Mouse (Mus musculus): ENCODE measurements around the gene Ikzf2. TPM values are rescaled to one million over a fixed set of nuclear protein-coding genes. Genes with fewer than 3 reads are reported as not detected.

The Ikzf2 gene
- polyA plus RNA-seq, 1 experiment from 2014 or later, result 0.88 TPM

GRCm38 (mm10) chr1:69500388-69500787, 186.7 kb downstream of the Ikzf2 start:
- Histone ChIP-seq H3K4me2 (replicated peaks; ENCODE audit: low read depth, low read length) (no peak overlapping the region), H3K9me3 (ENCODE audit: low read length) (no peaks in the 10 kb centered on the region), H3K27me3 (replicated peaks; ENCODE audit: insufficient read depth, low read length) (no peaks in the 10 kb centered on the region), H3K4me1 (ENCODE audit: insufficient read depth, low read depth, low read length) (no peaks in the 10 kb centered on the region), H3K27ac (ENCODE audit: low read length) (no peak overlapping the region), H3K36me3 (ENCODE audit: insufficient read depth, low read length) (no peaks in the 10 kb centered on the region), H3K9ac (replicated peaks; ENCODE audit: low read depth) (no peak overlapping the region), H3K4me3 (ENCODE audit: low read depth, low read length) (no peak overlapping the region)
- DNase-seq (ENCODE audit: low spot score), result no peak
- ATAC-seq, result no peak
- TF ChIP-seq EP300 (IDR thresholded peaks at IDR 0.05) (no peak), CTCF (IDR thresholded peaks at IDR 0.05) (no peak)
- WGBS, result 70% methylated on average over 3 of the region's 3 CpGs

DNA sequence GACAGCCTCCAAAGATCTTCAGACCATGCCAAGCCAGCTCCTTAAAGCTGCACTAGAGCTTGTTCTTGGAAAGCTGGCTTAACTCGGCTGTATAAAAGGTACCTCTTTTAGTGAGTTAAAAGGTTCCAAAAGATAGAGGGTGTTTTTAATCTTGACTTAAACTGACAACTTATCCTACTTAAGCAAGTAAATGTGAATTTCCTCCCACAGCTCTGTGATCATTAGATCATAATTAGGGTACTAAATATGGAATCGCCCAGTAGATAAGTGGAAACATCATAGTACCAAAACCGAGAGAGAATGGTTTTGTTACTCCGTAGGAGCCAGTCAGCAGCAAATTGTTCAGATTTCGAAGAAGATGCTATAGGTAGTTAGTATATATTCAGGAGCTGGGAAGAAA, 187.4 kb downstream of the Ikzf2 start:
- WGBS, result 83% methylated on average over 5 of the region's 5 CpGs
- Histone ChIP-seq H3K9ac (replicated peaks; ENCODE audit: low read depth) (no peak overlapping the region), H3K4me2 (replicated peaks; ENCODE audit: low read depth, low read length) (no peak overlapping the region), H3K4me3 (ENCODE audit: low read depth, low read length) (no peak overlapping the region), H3K27me3 (replicated peaks; ENCODE audit: insufficient read depth, low read length) (no peaks in the 10 kb centered on the region), H3K4me1 (ENCODE audit: insufficient read depth, low read depth, low read length) (no peaks in the 10 kb centered on the region), H3K27ac (ENCODE audit: low read length) (no peak overlapping the region), H3K9me3 (ENCODE audit: low read length) (no peaks in the 10 kb centered on the region), H3K36me3 (ENCODE audit: insufficient read depth, low read length) (no peaks in the 10 kb centered on the region)
- TF ChIP-seq CTCF (IDR thresholded peaks at IDR 0.05) (no peak), EP300 (IDR thresholded peaks at IDR 0.05) (no peak)
- ATAC-seq (no peak), DNase-seq (ENCODE audit: low spot score) (no peak)

GRCm38 (mm10) chr1:69498862-69499306, 188.2 kb downstream of the Ikzf2 start:
- ATAC-seq (no peak), DNase-seq (ENCODE audit: low spot score) (no peak)
- Histone ChIP-seq H3K4me2 (replicated peaks; ENCODE audit: low read depth, low read length) (no peak overlapping the region), H3K27me3 (replicated peaks; ENCODE audit: insufficient read depth, low read length) (no peaks in the 10 kb centered on the region), H3K27ac (ENCODE audit: low read length) (no peak overlapping the region), H3K4me1 (ENCODE audit: insufficient read depth, low read depth, low read length) (no peaks in the 10 kb centered on the region), H3K9me3 (ENCODE audit: low read length) (no peaks in the 10 kb centered on the region), H3K36me3 (ENCODE audit: insufficient read depth, low read length) (no peaks in the 10 kb centered on the region), H3K4me3 (ENCODE audit: low read depth, low read length) (no peak overlapping the region), H3K9ac (replicated peaks; ENCODE audit: low read depth) (no peak overlapping the region)
- no peak for TF ChIP-seq CTCF (IDR thresholded peaks at IDR 0.05)
- no peak for TF ChIP-seq EP300 (IDR thresholded peaks at IDR 0.05)
- WGBS, result 54% methylated on average over 7 of the region's 7 CpGs

- no peak for DNase-seq (ENCODE audit: low spot score)
- Histone ChIP-seq H3K4me1 (ENCODE audit: insufficient read depth, low read depth, low read length) (no peaks in the 10 kb centered on the region), H3K4me3 (ENCODE audit: low read depth, low read length) (no peak overlapping the region), H3K36me3 (ENCODE audit: insufficient read depth, low read length) (no peaks in the 10 kb centered on the region), H3K9ac (replicated peaks; ENCODE audit: low read depth) (no peak overlapping the region), H3K4me2 (replicated peaks; ENCODE audit: low read depth, low read length) (no peak overlapping the region), H3K27me3 (replicated peaks; ENCODE audit: insufficient read depth, low read length) (no peaks in the 10 kb centered on the region), H3K27ac (ENCODE audit: low read length) (no peak overlapping the region), H3K9me3 (ENCODE audit: low read length) (no peaks in the 10 kb centered on the region)
- no peak for TF ChIP-seq CTCF (IDR thresholded peaks at IDR 0.05)
- no peak for TF ChIP-seq EP300 (IDR thresholded peaks at IDR 0.05)
- WGBS, result 43% methylated on average over 4 of the region's 4 CpGs
- no peak for ATAC-seq
These were observed 191.0 kb downstream of the Ikzf2 start for GRCm38 (mm10) chr1:69496055-69496454.

DNA sequence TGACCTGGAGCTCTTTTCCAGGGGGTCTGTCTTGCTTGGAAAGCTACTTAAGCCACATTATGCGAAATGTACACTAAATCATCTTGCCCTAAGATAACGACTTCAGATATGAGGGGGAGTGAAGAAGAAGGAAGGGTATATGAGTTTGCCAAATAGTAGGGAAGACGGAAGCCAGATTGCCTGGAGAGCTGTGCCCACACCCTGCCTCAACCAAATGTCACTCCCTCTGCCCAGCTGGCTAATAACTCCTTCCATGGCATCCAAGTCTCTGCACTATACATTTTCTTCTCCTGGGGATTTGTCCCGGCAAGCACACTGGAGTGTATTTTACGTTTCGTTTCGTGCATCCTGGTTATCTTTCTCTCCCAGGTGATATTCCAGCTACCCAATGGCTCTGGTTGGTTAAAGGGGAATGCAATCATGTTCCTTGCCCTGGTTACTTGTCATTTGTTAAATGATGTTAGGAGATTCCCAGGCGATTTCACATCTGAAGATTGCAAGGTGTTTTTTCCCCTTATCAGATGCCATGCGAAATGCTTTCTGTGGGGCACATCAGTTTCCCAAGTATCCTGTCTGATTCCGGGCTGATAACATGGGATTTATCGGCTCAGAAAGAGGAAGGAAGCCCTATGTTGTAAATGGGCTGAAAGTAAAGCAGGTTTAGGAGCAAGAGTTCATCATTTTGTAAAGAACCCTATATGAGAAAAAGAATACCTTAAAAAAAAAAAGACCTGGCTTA, 193.6 kb downstream of the Ikzf2 start:
- no peak overlapping the region for H3K4me3 ChIP-seq (ENCODE audit: low read depth, low read length)
- 61% methylated on average over 11 of the region's 11 CpGs for WGBS
- no peak overlapping the region for H3K9ac ChIP-seq (replicated peaks; ENCODE audit: low read depth)
- H3K27ac ChIP-seq (ENCODE audit: low read length), result no peak overlapping the region
- no peaks in the 10 kb centered on the region for H3K36me3 ChIP-seq (ENCODE audit: insufficient read depth, low read length)
- TF ChIP-seq EP300 (IDR thresholded peaks at IDR 0.05), result no peak
- no peaks in the 10 kb centered on the region for H3K9me3 ChIP-seq (ENCODE audit: low read length)
- no peaks in the 10 kb centered on the region for H3K4me1 ChIP-seq (ENCODE audit: insufficient read depth, low read depth, low read length)
- no peak for ATAC-seq
- H3K4me2 ChIP-seq (replicated peaks; ENCODE audit: low read depth, low read length), result no peak overlapping the region
- no peak for DNase-seq (ENCODE audit: low spot score)
- no peaks in the 10 kb centered on the region for H3K27me3 ChIP-seq (replicated peaks; ENCODE audit: insufficient read depth, low read length)

- no peaks in the 10 kb centered on the region for H3K9me3 ChIP-seq (ENCODE audit: low read length)
- no peak overlapping the region for H3K4me3 ChIP-seq (ENCODE audit: low read depth, low read length)
- no peaks in the 10 kb centered on the region for H3K27me3 ChIP-seq (replicated peaks; ENCODE audit: insufficient read depth, low read length)
- H3K36me3 ChIP-seq (ENCODE audit: insufficient read depth, low read length), result no peaks in the 10 kb centered on the region
- no peak overlapping the region for H3K27ac ChIP-seq (ENCODE audit: low read length)
- H3K4me2 ChIP-seq (replicated peaks; ENCODE audit: low read depth, low read length), result no peak overlapping the region
- ATAC-seq (no peak), DNase-seq (ENCODE audit: low spot score) (no peak)
- H3K9ac ChIP-seq (replicated peaks; ENCODE audit: low read depth), result no peak overlapping the region
- 94% methylated on average over 4 of the region's 4 CpGs for WGBS
- H3K4me1 ChIP-seq (ENCODE audit: insufficient read depth, low read depth, low read length), result no peaks in the 10 kb centered on the region
- TF ChIP-seq CTCF (IDR thresholded peaks at IDR 0.05), result no peak
- no peak for TF ChIP-seq EP300 (IDR thresholded peaks at IDR 0.05)
These were observed 195.0 kb downstream of the Ikzf2 start for GRCm38 (mm10) chr1:69492013-69492412.

All from lung, postnatal 0 days (tissue).